Mouse (Mus musculus) heart, adult 2 months (tissue): Measurements from ENCODE around the gene Cyp2d11.

Experiments used
- CTCF ChIP-seq: fragments of 200-600 bp; IDR thresholded peaks from 2 replicates; pipeline ENCODE4 v1.8.1; 2022; ENCODE audit warnings: antibody characterized with exemption, mild to moderate bottlenecking, moderate library complexity
- POLR2A ChIP-seq: fragments of 200-500 bp; IDR thresholded peaks from 2 replicates; pipeline ENCODE4 v1.6.1; 2011; ENCODE audit warnings: mild to moderate bottlenecking, low read depth, low read length, control low read depth; ENCODE audit not compliant: insufficient read depth

- TF ChIP-seq POLR2A (peak; percentile 69), CTCF (no peak)
These were observed 47.9 kb downstream of the Cyp2d11 start for GRCm38 (mm10) chr15:82345820-82346470.
